Mouse (Mus musculus) urinary bladder, adult 18-20 months (tissue): ENCODE measurements around the gene Ubac2.
"Not testable (repeated sequence)": the region's sequence is repeated elsewhere in the genome, so short reads cannot be mapped to it uniquely, and the experiment has no call there.

Source experiments
- DNase-seq, 2 experiments: peaks; one replicate each; pipeline ENCODE4 v3.0.0; 2022; ENCODE audit warnings: low spot score in 2 of 2, mixed read lengths in 2 of 2

The Ubac2 gene

DNA sequence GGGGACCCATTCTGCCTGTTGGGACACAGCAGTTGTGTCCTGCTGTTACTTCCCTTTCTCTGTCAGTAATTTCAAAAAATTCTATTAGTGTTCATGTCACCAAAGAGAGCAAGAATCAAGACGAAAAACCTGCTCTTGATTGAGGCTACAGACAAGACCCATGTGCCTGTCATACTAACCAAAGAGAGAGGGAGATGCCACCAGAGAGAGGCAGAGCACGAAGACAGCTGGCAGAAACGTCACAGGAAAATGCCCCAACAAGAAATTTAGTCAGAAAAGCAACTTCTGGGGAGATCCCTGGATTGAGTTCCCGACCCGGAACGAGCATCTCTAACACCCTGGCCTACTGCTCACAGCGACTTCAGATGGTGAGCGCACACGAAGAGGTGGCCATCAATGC lies 170.4 kb downstream of the Ubac2 start:
- DNase-seq = no peak

DNA sequence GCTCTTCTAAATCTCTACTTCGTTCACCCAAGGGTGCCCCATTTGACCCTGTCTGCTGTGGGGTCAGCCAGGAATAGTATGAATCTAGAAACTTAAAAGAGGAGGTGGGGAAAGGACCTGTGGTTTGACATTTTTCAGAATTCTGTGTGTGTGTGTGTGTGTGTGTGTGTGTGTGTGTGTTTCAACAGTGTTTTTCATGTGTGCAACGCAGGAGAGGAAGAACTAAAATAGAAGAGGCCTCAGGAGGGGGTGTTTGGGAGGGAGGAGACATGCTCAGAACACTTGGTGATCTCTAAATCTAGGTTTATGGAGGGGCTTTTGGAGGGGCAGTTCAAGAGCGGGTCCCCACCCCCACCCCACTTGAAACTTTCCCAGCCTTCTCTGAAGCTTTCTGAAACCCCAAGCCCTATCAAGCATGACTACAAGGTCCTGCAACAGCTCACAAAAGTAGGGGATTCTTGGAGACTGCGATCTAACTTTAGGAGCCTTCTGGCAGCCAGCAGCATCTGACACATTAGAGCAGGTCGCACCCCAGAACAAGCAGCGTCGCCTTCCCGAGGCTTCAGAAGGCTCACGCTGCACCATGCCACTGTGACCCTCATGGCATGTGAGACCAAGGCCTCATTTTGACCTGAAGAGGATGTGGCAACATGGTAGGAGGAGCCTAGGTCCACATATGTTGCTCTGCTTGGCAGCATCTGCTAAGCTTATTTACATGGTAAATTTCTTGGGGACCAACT lies 174.6 kb downstream of the Ubac2 start:
- DNase-seq = no peak

DNA sequence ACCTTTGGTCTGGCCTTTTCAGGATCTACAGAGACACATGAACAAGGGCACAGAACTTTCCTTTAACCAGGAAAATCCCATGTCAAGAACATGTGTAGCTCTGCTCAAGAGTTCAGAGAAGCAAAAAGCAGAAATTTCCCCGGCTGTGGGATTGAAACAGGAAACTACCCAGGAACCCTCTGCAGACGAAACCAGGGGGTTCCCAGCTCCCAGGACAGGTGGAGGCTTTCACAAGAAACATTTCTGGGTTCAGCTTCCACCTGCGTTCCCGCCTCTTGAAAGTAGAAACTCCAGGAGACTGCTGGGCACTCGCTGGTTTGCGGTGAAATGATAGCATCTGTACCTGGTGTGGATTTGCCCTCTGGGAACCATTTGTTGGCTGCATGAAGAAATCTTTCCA lies 178.5 kb downstream of the Ubac2 start:
- no peak for DNase-seq

DNA sequence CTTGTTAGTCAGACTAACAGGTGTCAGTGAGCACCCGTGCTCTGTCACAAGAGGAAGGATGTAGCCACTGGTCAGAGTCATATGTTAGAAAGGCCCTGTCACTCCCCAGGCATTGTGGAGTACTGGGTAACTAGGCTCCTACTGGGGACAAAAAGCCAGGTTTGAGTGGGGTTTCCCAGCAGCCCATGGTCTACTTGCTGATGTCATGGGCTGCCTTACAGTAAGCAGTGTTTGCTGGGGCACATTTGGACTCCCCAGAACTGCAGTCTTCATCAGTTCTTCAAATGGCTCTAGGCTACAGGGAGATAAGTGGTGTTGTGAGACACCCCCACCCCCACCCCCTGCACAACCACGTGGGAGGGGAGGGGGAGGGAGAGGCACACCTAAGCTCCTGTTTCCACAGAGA lies 179.5 kb downstream of the Ubac2 start:
- DNase-seq = no peak

DNA sequence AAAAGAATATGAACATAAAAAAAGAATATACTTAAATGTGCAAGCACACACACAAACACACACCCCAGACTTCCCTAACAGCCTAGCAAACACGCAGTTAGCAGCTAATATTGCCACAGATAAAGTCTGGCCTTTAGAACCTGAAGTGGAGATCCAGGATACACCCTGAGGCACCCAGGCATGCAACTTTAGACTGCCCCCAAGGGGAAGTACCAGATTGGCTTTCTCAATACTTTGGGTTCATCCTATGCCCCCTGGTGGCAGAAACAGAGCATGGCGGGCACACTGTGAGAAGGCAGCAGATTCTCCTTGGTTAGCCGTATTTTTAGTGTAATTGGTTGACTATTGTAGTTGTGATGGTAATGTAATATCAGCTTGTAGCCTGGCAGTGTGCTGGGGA lies 182.2 kb downstream of the Ubac2 start:
- DNase-seq = peak; percentile 67 to 68

DNA sequence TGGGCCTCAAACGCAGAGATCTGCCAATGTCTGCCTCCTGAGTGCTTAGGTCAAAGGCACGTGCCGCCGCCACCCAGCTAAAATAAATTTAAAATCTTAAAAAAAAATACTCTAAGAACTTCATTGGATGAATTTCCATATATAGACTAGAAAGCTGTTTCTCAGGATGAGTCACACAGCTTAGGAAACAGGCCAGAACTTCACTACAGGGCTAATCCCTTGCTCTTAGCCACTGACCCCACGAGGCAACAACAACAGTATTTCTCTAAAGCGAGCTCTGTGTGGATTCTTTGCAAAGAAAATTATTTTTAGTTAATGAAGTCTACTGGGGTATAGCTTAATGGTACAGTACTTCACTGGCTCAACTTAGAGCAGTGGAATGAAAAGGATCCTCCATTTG lies 183.0 kb downstream of the Ubac2 start:
- no peak for DNase-seq

DNA sequence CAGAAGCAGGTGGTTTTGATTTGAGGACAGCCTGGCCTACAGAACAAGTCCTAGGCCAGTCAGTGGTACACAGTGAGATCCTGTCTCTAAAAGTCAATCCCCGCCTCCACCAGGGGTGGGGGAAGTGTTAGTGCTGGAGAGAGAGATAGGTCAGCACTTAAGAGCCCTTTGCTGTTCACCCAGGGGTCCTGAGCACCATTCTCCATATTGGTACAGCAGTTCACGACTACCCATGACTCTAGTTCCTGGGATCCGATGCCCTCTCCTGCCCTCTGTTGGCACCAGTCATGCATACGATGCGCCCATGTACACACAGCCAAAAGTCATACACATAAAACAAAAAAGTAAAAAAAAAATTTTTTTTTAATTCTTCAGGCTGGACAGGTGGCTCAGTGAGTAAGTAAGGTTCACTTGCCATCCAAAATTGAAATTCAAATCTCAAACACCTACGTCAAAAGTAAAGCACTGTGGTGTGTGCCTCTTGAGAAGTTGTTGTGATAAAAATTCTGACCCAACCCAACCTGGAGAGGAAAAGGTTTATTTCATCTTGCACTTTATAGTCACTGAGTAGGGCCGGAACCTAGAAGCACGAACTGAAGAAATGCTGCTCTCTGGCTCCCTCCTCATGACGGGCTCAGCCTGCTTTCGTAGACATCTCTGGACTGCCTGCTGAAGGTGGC lies 184.1 kb downstream of the Ubac2 start:
- DNase-seq = no peak

DNA sequence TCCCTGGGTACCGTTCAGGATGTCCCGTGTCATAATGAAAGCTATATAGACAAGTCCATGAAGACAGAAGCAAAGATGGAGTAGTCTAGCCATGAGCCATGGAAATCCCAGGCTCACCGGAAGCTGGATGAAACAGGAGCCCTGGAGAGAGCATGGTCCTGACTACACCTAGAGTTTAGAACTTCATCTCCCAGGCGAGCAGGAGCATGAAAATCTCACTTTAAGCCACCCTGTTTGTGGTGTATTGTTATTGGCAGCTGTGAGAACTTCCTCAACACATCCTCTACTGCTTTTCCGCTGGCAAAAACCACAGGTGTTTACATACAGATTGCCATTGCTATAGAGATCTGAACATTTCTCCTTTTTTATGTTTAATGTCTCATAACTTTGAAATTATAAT lies 185.2 kb downstream of the Ubac2 start:
- no peak for DNase-seq

DNA sequence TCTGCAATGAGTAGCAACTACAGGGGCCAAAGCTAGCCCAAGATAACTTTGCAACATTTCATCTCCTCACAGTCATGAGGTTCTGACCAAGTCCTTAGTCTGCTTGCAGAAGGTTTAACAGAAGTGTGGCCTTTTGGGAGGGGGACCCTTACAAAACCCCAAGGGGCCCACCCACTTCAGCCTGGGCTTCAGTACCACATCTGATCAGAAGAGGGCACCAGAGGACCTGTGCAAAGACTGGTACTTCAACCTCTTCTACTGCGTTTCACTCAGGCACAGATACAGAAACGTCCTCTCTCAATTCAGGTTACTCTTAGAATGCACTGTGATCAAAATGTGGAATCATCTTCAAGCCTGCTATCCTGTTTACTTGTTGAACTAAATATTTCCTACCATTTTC lies 186.1 kb downstream of the Ubac2 start:
- peak; percentile 9 to 64 for DNase-seq

DNA sequence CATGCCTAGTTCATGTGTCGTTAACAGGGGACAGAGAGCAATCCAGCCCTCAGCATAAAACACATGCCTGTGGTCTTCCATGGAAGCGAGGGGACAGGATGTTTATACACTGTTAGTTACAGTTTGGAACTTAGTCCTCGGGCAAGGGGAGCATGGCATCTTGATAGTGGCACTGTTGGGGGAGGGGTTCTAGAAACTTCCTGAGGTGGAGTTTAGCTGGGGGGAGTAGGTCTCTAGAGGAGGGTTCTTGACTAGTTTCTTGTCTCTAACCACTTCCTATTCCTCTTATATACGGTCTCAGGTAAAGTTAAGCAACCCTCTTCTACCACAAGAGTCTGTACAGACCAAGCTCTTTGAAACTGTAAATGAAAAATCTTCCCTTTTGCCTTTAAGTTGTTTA lies 187.8 kb downstream of the Ubac2 start:
- DNase-seq = no peak

DNA sequence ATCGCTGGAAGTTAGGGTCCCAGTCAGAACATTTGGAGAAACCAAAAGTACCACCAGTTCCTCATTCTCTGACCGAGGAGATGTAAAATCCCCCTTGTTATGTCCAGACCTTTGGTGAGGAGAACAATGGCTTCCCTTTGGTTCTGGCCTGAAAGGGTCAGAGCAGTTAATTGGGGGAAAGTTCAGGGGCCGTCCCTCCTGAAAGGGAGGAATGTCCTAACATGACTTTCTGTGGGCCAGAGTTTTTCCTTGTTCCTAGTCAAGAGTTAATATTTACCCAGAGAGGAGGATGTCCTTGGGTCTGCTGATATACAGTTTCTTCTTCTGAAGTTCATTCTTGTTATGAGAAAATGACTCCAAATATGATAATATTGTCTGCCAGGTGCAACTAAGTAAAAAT lies 189.6 kb downstream of the Ubac2 start:
- not testable (repeated sequence) for DNase-seq

DNA sequence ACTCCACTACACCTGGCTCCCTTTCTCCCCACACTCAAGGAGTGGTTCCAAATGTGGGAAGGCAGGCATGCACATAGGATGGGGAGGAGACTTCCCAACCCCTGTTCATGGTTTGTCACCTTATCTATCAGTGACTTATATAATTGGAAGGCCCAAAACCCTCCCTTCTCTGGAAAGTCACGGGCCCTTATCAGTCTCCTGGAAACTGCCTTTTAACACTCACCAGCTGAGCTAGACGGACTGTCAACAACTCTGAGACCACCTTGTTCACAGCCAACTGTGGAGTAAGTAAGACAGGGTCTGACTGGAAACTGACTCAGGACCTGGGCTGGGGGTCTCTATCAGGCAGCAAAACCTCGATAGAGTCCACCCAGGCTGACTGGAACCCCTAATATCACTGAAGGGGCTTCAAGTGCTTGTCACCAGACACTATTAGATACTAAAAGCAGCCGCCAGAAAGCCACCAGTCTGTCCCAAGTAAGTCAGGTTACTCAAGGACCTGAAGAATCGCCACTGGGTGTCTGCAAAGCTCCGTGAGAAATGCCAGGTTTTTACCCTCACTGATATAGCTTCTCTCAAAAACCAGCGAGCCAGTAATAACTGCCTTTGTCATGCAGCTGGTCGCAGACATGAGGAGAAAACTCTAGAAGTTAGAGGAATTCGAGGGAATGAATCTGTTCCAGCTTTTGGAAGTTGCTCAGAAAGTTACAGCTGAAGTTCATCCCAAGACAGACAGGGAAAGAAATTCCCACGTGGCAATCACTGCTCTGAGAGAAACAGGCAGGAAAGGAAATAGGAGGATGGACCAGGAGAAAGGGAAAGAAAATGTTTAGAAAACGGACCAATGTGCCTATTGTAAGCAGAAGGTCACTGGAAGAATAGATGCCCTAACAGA lies 190.6 kb downstream of the Ubac2 start:
- DNase-seq = no peak

DNA sequence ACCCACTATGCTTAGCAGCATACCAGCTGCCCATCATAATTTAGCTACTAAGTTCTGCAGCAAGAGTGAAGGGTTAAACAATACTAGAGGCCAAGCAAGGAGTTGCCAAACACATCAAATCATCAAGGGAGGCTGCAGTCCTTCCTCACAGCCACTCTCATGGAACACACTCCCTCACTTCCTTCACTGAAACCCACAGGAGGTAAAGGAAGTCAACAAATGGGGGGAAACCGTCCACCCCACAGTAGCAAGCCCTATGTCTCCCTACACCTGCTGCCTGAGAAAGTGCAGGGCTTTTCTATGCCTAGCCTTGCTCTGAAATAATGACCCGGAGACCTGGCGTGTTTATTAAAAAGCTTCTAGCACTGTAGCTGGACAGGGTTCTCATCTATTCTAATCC lies 191.5 kb downstream of the Ubac2 start:
- no peak for DNase-seq
